Mouse (Mus musculus) heart, adult 2 months (tissue): ENCODE measurements around the gene Pfkfb2.

Source experiments
- CTCF ChIP-seq: fragments of 200-600 bp; IDR thresholded peaks from 2 replicates; pipeline ENCODE4 v1.8.1; 2022; ENCODE audit warnings: antibody characterized with exemption, mild to moderate bottlenecking, moderate library complexity
- EP300 ChIP-seq: fragments of 200-500 bp; IDR thresholded peaks from 2 replicates; pipeline ENCODE4 v1.6.1; 2011; ENCODE audit warnings: low read depth, low read length, control low read depth; ENCODE audit not compliant: insufficient read depth
- POLR2A ChIP-seq: fragments of 200-500 bp; IDR thresholded peaks from 2 replicates; pipeline ENCODE4 v1.6.1; 2011; ENCODE audit warnings: mild to moderate bottlenecking, low read depth, low read length, control low read depth; ENCODE audit not compliant: insufficient read depth

DNA sequence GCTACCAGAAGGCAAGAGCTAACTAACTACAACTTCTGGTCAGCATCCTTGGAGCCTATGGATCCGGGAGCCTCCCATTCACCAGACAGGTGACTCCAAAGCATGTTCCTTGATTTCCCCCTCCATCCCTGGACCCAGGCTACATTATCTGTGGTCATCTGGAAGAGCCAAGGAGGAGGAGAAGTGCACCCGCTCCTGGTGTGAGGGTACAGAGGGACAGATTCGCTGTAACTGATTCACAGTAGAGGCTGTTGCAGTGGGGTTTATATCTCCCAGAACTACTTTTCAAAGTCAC, 12.9 kb downstream of the Pfkfb2 start:
- TF ChIP-seq POLR2A (no peak), EP300 (no peak), CTCF (no peak)
